ENCODE assay signal across 33 mouse cellular contexts in genomic region chr10:95665426-95665990, GRCm38 (mm10). TPM values are rescaled to one million over a fixed set of nuclear protein-coding genes. Genes with fewer than 3 reads are reported as not detected.
DNase-seq lines count a peak whose midpoint lies in the region; ATAC-seq lines count a peak whose summit lies in the region.
"Had no signal": no experiment of that assay in that cellular context is flagged by ENCODE, and none has a peak within 500 bp of the region (broad histone marks: within the 10 kb centered on the region; RNA-seq: fewer than 3 reads in every experiment).

No protein-coding gene starts in this region.

- DNase-seq in kidney, adult 11 months: no peak
- peak; percentile 29 for DNase-seq in embryo, embryonic 11 days
- DNase-seq in gastrocnemius, postnatal 36 days: peak; percentile 45 to 46
- no peak for DNase-seq in left cerebral cortex, postnatal 10 days (ENCODE audit: extremely low spot score in 1 of 2, low spot score in 2 of 2)
- no peak for DNase-seq in adrenal gland, adult (ENCODE audit: inconsistent age in 2 of 2, low spot score in 1 of 2)
- no peak for DNase-seq in right cerebral cortex, postnatal 10 days (ENCODE audit: low spot score in 2 of 2)
- DNase-seq: adrenal gland, adult 8-10 months; B cell, adult 2 months; cerebellum, adult 2 months; heart, postnatal 10 days; layer of hippocampus, adult 9-11 months; left cerebral cortex, postnatal 4 days; lung, embryonic 14.5 days; right cerebral cortex, postnatal 14 days; spleen, adult 18-20 months had no signal

- 0 out of 2 replicates have a peak, but pooled peaks have one; percentile 36 for ATAC-seq in kidney, embryonic 15.5 days (replicated peaks; ENCODE audit: low FRiP score)
- ATAC-seq: hindbrain, embryonic 16.5 days; Patski had no signal

- no peak overlapping the region for H3K27ac ChIP-seq in kidney, embryonic 15.5 days
- H3K27ac ChIP-seq: embryonic facial prominence, embryonic 12.5 days; hindbrain, embryonic 10.5 days; kidney, postnatal 0 days; left cerebral cortex, adult 2 months; limb, embryonic 15.5 days; liver, embryonic 14.5 days; neural tube, embryonic 15.5 days had no signal

- no peak overlapping the region for H3K4me3 ChIP-seq in kidney, embryonic 15.5 days (replicated peaks)
- H3K4me3 ChIP-seq: embryonic facial prominence, embryonic 12.5 days; heart, embryonic 12.5 days; hindbrain, embryonic 10.5 days; left cerebral cortex, adult 2 months; limb, embryonic 15.5 days; megakaryocyte, embryonic 14.5 days; neural tube, embryonic 15.5 days had no signal

- no peaks in the 10 kb centered on the region for H3K9me3 ChIP-seq in kidney, embryonic 15.5 days (replicated peaks)
- H3K9me3 ChIP-seq: embryonic facial prominence, embryonic 12.5 days; G1E; heart, embryonic 12.5 days; hindbrain, embryonic 10.5 days; limb, embryonic 15.5 days; megakaryocyte, embryonic 14.5 days had no signal

- no peak overlapping the region for H3K9ac ChIP-seq in kidney, embryonic 15.5 days
- H3K9ac ChIP-seq: embryonic facial prominence, embryonic 12.5 days; heart, embryonic 12.5 days; limb, embryonic 15.5 days; liver, embryonic 14.5 days; lung, embryonic 14.5 days; neural tube, embryonic 15.5 days had no signal

- no peaks in the 10 kb centered on the region for H3K27me3 ChIP-seq in kidney, embryonic 15.5 days
- H3K27me3 ChIP-seq: CH12.LX; embryonic facial prominence, embryonic 12.5 days; heart, embryonic 12.5 days; limb, embryonic 15.5 days; neural tube, embryonic 15.5 days; Patski had no signal

- intact Hi-C loops in gastrocnemius, postnatal 36 days (cut with DNase I): no loop called here
- intact Hi-C loops in left cerebral cortex, postnatal 10 days (cut with DNase I): no loop called here

- peaks cover 4% of the 10 kb centered on the region; the same call in 1 of the 2 replicates for H3K4me1 ChIP-seq in kidney, embryonic 15.5 days
- H3K4me1 ChIP-seq: embryonic facial prominence, embryonic 12.5 days; neural tube, embryonic 15.5 days had no signal

- H3K4me2 ChIP-seq in kidney, embryonic 15.5 days: no peak overlapping the region
- H3K4me2 ChIP-seq: embryonic facial prominence, embryonic 12.5 days; heart, embryonic 12.5 days; limb, embryonic 15.5 days; lung, embryonic 14.5 days; neural tube, embryonic 15.5 days had no signal

- H3K36me3 ChIP-seq in kidney, embryonic 15.5 days: no peaks in the 10 kb centered on the region
- H3K36me3 ChIP-seq: embryonic facial prominence, embryonic 12.5 days; G1E; heart, embryonic 12.5 days; hindbrain, embryonic 10.5 days; limb, embryonic 15.5 days; neural tube, embryonic 15.5 days had no signal

- WGBS in kidney, embryonic 15.5 days: 30% methylated on average over 11 of the region's 11 CpGs

RNA-seq across cellular contexts. Expression of gene Anapc15-ps, which starts 7.7 kb away (rescaled TPM):
- polyA plus RNA-seq in kidney, embryonic 15.5 days (2015; fragmentation: Nextera tagmentation; extraction: Ambion mirVana): 0.47 TPM in 1 of 2 replicates, not detected in the other
- total RNA-seq in gastrocnemius, postnatal 36 days (2021): not detected
- total RNA-seq in left cerebral cortex, postnatal 10 days (2021): not detected
- total RNA-seq: heart, postnatal 10 days; left cerebral cortex, adult 2 months; left cerebral cortex, postnatal 4 days had no signal
- polyA plus RNA-seq: embryonic facial prominence, embryonic 12.5 days; forebrain, embryonic 11.5 days; G1E; heart, embryonic 12.5 days; hindbrain, embryonic 10.5 days; intestine, embryonic 16.5 days; kidney, postnatal 0 days; large intestine, adult 2 months; limb, embryonic 15.5 days; liver, embryonic 14.5 days; lung, embryonic 14.5 days; neural tube, embryonic 15.5 days; testis, adult 2 months had no signal

Comparison
In these comparisons a context has a peak if more than half of its experiments do, and no peak if none do; other contexts are left out.
1. DNase-seq: peak in embryo, embryonic 11 days (single experiment) and gastrocnemius, postnatal 36 days (2 of 2); none in kidney, adult 11 months (single experiment), left cerebral cortex, postnatal 10 days (0 of 2), adrenal gland, adult (0 of 2) and right cerebral cortex, postnatal 10 days (0 of 2).